Mouse (Mus musculus): ENCODE data around the gene Iqck.

Iqck gene

DNA sequence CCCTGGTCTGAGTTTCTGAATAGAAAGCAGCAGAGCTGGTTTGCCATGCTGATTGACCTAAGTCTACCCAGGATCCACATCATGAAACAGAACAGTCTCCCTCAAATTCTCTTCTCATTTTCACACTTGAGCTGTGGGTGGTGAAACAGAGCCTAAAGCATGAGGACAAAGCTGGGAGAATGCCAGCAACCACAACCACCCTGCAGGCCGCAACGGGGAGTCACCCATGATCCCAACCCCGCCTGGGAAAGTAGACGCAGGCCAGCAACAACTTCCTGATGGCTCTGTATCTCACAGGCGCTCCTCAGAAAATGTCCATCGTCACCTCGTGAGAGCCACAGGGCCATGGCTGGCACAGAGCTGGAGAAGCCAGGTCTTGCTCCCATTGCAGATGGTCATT, 4.0 kb upstream of the Iqck start:
- DNase-seq = no peak

DNA sequence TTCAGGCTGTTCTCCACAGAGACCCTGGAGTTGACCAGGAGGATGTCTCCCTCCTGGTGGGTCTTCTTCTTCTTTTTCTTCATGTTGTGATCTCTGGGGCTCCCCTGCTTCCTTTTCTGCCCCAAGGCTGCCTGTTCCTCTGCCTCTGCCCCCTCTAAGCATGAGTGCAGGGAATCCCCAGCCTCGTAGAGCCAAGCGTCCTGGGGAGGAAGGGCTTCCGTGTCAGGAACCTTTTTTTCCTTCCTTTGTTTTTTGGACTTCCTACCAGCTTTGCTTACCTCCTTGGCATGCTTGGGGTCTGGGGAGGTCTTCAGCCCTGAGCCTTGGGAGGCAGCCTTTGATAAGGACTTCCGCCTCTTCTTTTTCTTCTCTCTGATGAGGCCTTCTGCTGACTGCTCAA, 2.9 kb upstream of the Iqck start:
- DNase-seq = no peak

DNA sequence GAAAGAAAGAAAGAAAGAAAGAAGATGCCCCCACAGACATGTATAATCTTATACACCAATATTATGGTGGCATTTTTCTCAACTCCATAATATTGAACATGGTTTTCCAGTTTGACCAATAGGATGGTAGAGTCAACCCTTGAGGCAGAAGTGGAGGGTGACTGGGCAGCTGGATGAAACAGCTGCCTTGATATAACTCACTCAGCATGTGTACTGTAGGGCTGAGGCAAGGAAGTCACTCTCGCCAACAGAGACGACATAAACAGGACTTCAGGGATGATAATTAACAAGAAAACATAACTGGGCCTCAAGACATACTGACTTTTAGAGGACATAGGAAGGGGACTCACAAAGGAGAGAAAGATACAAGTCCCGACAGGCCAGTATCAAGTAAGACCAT, 946 bp upstream of the Iqck start:
- DNase-seq = no peak

DNA sequence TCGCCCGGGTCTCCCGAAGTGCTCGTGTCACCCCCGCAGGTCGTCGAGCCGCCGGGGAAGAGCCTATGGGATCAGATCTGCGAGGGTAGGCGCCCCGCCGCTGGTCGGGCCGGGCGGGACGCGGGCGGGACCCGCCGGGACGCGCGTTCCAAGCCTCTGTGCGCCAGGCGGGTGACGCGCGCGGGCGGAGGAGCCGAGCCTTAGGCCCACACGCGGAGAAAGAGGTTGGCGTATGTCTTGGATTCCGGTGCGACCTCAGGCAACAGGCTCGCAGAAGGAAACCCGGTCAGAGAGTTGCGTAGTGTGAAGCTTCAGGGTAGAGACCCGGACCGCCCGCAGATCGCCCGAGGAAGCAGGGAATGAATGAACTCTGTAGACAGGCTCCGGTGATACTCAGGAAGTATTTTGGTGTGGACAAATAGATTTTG, 339 bp downstream of the Iqck start, which contains the start of gene Knop1:
Gene Knop1 (minus strand): TSS at position 378 of the 428 bp plus-strand sequence.
- no peak for DNase-seq

DNA sequence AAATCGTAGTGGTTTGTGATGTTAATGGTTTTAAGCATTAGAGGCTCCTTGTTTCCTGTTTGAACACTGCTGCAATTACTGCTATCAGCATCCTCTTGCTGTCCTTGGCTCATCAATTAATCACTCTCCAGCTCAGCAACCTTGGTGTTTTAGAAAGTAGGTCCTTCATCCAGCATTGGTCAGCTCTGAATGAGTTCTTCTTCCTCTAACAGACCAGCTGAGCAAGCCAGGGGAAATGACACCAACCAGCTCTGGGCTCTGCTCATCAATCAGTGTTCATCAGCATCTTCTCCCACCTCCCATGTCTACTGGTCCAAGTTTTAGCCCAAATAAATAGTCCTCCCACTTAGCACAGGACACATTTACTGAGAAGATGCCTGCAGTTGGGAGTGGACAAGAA, 3.1 kb downstream of the Iqck start:
- DNase-seq = no peak

DNA sequence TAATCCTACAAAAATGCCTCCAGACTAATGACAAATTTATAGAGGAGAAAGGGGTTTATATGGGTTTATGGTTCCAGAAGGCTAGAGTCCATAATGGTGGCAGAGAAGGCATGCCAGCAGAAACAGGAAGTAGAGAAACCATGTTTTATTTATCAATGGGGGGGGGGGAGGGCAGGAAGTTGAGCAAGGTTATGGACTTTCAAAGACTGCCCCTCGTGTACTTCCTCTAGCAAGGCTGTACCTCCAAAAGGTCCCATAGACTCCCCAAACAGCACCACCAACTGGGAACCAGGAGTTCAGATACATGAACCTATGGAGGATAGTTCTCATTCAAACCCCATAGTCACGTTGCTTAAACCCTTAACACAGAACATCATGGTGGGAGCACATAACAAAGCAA, 9.8 kb downstream of the Iqck start:
- DNase-seq = no peak

DNA sequence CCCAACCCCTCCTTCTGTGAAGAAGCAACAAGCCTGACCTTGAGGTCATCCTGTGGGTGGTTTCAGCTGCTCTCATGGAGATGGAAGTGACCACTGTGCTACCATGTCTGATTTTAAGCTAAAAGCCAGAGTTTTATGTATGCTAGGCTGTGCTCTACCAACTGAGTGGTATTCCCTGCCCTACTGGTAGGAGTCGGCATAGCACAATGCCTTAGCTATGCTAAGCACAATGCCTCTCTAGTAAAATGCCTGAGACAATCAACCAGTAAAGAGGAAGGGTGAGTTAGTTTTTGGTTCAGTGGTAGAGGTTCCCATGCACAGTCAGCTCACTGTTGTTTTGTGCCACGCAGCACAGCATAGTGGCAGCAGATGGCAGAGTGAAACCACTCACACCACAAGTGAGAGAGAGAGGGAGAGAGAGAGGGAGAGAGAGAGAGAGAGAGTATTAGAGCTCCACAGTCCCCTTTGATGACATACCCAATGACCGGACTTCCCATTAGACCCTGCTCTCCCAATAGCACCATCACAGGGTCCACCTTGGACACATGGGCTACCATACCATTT, 24.0 kb downstream of the Iqck start:
- DNase-seq = no peak

DNA sequence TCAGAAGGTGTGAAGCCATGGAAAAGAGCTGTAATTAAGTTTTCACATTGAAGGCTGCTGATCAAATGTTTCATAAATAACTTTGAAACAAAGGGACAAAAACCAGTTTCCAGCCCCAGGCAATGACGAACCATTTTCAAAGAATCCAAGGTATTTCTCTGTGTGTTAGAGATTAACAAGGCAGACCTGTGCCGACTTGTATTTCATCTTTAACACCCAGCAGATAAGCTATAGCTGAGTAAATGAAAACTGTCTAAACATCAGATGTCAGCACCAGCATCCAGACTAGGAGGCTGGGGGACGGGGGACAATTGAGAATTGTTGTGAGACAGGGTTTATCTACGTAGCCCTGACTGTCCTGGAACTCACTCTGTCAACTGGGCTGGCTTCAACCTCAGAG, 28.4 kb downstream of the Iqck start:
- no peak for DNase-seq

DNA sequence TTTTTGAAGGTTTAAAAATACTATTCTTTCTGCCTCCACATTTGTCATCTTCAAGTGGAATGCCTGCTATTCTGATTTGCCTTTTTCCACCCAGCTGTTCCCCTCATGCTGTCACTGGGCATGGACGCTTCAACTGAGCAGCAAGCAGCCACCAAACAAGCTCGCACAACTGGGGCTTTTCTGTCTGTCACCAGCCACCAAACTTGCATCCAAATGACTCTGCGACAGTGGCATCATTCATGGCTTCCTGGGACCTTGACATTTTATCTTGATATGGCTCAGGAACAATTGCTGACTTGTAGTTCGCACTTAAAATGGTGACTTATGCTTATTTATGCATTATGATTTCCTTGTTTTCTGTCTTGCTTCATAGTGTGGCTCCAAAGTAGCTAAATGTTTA, 29.4 kb downstream of the Iqck start:
- no peak for DNase-seq

DNA sequence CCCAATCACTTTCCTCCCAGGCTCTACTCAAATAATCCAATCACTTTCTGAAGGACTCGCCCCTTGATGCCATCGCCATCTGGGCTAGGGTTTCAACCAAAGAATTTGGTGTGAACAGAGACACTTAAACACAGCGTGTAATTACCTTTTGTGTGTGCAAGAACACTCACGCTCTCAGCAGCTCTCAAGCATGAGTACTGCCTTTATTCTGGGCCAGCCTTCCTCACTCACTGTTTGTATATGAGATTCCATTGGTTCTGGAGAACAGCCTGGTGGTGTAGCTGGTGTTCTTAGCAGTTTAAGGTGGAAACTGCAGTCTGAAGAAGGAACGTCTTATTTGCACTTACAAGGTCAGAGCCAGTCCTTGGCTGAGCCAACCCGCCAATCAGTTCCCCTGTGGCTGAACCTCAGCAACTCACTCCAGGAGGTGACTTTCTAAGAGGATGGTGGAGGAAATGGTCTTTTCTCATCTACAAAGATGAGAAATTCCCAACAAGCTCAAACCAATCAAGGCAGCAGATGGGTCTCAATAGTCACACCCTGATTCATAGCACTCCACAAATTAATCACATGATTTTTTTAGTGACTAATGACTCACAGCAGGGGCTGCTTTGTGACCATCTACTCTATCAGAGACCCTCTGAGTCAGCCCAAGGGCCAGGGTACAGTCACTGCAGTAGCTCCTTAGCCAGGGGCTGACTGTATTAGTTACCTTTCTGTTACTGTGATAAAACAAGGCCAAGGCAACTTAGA, 31.9 kb downstream of the Iqck start:
- no peak for DNase-seq

DNA sequence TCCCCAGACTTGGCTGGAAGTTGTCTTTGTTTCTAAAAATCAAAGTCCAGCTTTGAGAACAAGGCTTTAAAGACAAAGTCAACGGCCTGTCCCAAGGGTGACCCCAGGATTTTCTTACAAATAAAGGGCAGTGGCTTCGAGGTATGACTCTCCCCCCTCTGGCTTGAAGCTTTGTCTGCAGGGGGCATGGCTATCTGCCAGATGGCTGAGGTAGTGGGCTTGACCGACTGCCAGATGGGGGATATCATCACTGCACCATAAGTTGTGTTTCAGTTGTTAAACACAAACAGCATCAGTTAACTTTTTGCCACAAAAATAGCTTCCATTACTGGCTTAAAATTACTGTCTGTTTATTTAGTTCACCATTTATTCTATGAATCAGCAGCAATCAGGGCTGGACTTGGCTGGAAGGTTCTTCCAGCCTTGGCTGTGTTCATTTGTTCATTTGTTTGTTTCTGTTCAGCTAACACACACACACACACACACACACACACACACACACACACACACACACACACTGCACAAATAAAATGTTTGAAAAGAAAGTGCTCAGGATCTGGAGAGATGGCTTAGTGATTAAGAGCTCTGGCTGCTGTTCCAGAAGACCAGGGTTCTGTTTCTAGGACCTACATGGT, 33.6 kb downstream of the Iqck start:
- no peak for DNase-seq

DNA sequence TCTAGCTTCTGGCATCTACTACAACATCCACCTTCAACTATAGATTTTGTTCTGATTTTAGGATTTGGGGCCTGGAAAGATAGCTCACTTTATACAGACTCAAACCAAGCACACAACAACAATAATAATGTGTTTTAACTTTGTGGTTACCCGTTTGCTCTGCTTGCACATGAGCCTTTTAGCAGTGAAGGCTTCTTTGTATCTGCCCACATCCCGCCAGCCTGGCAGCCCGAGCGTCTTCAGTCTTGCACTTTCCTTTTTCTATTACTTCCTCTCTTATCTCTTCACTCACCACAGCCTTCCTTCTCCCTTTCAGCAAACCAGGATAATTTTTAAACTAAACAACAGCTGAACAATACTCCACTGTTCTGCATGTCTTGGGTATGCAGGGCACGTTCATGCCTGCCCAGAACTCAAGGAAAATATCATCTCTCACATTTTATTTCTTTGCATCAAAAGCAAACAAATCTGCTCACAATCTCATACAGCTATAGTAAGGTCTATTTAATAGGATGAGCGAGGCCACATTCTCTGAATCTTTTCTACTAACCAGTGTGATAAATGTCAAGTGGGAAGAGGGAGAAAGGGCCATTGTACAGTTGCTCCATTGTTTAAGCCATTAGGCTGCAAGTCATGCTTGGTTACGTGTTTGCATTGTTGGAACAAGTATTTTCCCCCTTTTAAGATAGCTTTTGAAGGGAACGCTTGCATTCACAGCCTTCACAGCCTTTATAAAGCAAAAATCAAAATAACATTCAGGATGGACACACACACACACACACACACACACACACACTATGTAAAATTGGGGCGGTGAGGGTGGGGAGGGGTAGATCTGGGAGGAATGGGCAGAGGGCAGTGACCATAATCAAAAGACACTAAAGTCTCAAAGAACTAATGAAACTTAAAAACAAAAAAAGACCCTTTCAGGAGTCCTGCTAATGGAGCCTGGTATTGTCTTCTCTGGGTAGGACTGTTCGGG, 40.2 kb downstream of the Iqck start:
- DNase-seq = no peak

DNA sequence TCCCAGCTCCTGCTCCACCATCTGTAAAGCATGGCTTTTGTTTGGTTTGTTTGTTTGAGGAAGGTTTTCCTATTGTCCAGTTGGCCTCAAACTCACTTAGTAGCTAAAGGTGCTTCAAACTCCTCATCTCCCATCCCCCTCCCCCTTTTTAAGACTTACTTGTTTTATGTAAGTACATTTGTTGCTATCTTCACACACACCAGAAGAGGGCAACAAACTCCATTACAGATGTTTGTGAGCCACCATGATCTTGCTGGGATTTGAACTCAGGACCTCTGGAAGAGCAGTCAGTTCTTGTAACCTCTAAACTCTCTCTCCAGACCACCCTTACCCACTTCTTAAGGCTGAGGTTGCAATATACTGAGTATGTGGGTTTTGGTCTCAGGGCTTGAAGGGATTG, 42.5 kb downstream of the Iqck start:
- DNase-seq = no peak

DNA sequence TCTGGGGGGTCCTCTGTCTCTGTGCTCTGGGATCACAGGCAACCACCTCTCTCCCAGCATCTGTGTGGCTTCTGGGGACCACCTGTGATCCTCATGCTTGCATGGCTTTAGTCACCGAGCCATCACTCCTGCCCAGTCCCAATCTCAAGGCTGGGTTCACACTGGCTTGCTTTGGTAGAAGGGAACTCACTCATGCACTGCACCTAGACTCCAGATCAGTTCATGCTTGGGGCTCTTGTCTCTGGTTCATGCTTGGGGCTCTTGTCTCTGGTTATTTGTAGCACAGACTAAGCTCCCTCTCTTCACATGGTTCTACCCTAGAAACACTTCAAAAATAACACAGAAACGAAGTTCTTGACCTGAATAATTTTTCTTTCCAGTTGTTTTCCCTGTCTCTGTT, 44.5 kb downstream of the Iqck start:
- DNase-seq = no peak

DNA sequence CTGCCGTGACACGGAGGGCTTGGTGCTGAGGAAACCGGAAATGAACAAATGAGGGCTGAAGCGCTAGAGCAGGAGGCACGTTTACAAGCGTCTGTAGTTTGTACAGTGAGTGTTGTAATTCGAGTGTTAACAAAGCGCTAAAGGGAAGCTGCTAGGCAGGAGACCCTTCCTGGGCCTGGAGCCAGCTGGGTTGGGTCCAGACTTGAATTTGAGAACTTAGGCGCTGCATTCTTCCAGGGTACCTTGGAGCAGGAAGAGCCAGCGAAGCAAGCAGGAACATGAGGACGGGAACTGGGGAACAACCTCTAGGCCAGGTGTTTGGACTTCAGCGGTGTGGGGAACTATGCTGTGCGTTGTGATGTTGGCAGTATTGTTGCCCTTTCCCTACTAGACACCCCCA, 47.4 kb downstream of the Iqck start:
- no peak for DNase-seq

DNA sequence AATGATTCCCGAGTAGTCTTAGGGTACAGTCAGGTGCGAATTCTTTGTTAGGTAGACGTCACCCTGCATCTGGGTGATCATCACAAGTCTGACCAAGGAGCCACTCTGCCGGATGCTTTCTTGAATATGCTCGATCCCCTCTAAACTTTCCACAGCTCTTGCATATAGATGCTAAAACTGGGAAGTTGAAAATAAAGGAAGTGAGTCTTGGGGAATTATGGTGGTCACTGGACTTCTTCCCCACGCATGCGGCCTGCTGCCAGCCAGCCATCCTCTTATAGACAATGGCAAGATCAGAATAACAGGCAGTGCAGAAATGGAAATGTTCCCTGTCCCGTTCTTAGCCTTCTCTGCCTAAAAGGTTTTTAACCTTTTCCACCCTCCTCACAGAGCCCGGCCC, 48.3 kb downstream of the Iqck start:
- no peak for DNase-seq

DNA sequence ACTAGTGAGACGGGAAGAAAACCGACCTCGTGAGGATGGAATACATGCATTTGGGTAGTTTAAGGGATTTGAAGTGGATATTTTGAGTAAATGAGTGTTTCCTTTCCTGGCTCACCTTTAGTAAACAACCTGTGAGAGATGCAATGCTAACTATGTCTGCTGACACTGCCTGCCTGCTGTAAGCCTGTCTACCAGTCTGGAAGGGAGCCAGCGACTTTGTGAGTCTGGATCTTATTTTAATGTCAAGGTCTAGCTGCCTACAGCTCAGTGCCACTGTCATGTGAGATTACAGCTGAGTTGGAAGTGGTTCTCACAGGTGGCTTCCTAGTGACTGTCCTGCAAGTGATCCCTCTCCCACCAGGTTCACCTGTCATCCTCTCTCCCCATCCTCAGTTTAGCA, 49.0 kb downstream of the Iqck start:
- DNase-seq = no peak

DNA sequence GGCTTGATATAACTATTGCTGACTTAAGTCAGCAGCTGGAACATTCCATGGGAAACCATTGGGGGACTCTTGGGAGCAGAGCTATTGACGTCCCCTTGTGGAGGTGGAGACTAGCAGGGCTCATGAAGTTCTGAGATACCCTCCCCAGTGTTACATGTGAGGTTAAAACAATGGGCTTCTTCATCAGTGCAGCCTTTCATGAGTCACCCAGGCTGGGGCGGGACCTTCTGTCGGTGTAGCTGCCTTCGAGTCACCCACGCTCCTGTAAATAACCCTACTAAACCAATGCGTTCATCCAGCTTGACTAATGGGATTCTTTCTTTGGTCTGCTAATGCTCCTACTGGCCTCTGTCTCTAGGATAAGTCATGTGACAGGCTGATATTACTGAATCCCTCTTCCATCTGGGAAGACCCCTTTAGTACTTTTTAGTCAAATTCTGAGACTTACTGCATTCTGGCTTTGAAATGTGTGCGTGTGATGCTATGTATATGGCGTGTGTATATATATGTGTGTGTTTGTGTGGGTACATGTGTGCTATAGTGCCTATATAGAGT, 53.5 kb downstream of the Iqck start:
- no peak for DNase-seq

DNA sequence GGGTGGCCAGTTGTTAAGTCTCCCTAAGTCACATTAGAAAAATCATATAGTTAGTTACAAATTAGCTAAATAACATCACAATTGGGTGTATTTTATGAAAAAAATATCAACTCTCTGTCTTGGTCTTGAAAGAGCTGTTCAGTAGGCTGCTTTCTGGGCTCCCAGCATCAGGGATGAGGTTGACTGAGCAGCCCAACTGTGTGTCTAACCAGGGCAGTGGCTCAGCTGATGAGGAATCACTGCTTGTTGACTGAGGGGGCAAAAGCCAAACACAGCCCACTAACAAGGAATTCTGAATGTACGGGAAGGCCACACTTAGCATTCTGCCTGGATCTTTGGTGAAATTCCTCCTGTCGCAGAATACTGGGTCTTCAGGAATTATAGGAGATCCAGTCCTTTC, 54.9 kb downstream of the Iqck start:
- DNase-seq = no peak

DNA sequence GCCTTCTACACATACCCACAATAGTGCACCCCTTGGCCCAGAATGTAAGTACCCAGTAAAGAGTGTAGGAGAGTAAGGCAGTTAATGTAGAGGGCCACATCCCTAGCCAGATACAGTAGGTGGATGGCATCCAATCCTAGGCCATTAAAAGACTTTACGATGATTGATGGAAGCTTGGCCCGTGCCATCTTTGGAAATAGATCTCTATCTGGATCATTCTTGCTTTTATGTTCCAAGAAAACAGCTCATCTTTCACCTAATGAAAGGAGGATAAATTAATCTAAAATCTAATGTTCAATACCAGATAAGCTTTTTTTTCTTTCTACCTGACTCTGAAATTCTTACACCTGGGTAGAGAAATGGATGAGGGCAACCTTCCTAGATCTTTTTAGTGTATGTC, 55.6 kb downstream of the Iqck start:
- no peak for DNase-seq

DNA sequence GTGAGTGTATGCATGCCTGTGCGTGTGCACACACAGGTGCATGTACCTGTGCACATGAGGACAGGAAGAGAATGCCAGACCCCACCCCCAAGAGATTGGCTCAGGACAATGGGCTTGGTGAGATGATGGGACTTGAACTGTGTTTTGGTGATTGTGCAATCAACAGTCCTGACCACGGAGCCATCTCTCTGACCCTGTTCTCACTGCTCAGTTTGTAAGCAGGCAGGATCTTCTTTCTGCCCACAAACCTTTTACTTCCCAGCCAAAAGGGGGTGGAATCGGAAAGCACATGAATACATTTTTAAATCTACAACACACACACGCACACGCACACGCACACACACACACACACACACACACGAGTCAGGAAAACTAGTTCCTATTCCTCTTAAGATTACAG, 56.0 kb downstream of the Iqck start:
- DNase-seq = peak; percentile 3 to 7

DNA sequence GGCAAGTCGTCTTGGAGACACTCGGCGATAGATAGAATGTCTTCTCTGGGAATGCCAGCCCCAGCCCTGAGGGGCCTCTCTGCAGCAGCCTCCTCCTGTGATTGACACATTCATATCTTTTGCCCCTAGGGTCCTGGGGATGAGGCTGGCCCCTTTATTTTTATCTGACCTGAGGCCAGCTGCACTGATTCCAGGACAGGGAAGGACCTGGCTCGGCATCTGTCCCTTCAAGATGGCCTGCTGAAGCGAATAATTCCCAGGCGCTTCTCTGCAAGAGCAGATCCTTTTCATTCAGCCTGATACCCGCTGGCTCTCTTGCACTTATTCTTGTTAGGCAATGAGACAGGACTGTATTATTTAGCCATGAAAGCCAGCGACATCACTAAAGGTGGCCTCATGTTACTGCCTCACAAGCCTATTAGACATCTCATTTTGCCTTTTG, 56.5 kb downstream of the Iqck start:
- DNase-seq = peak; percentile 5
